Mouse (Mus musculus): ENCODE data around the gene Epha2. TPM values are rescaled to one million over a fixed set of nuclear protein-coding genes. Genes with fewer than 3 reads are reported as not detected.

Epha2 gene
- polyA plus RNA-seq, 1 experiment from 2014 or later, result 1.0 TPM

DNA sequence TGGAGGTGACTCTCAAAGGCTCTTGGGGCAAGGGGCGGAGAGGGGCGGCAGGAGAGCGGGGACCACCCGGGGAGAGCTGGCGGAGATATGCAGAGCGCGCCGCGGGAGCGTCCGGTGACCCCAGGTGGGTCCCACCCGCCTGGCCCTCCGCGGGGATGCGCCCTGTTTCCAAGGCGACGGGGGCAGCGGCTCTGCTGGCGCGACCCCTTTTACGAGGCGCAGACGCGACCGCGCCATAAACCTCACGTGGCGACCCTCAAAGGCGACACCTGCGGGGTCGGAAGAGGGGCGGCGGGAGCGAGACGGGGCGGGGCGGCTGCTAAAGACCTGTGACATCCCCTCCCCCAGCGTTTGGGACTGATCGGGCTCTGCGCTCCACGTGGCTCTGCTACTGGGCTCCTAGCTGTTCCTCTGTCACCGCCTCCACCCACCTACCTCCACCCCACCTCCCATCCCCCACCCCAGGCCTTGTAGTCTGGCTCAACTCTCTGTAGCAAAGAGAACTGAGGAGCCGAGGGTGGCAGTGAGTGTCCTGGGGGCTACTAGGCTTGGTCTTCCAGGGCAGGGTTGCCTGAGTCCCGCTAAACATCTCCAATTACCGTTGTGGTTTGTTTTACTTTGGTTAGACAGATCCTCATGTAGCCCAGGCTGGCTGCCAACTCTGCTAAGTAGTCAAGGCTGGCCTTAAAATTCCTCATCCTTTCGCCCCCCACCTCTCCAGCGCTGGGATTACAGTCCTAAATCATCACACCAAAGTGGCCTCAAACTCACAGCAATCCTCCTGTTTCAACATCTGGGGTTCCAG lies 9.3 kb upstream of the Epha2 start:
- Histone ChIP-seq H3K4me2 (ENCODE audit: low read length) (peak overlapping the region; percentile 87), H3K9me3 (replicated peaks; ENCODE audit: control insufficient read depth, low read length, poor library complexity, severe bottlenecking) (no peaks in the 10 kb centered on the region), H3K9ac (ENCODE audit: low read depth, low read length) (peak overlapping the region; percentile 55), H3K36me3 (ENCODE audit: control insufficient read depth, insufficient read depth, low read length) (no peaks in the 10 kb centered on the region), H3K4me3 (ENCODE audit: low read depth, low read length) (peak overlapping the region; percentile 43), H3K4me1 (ENCODE audit: control insufficient read depth, insufficient read depth, low read length) (peaks cover 24% of the 10 kb centered on the region), H3K27ac (ENCODE audit: low read length) (no peak overlapping the region), H3K27me3 (ENCODE audit: control insufficient read depth, insufficient read depth, low read depth, low read length) (peaks cover 14% of the 10 kb centered on the region)
- 2% methylated on average over 44 of the region's 47 CpGs for WGBS
- ATAC-seq, result peak; percentile 13; the same call in 1 of the 2 replicates

DNA sequence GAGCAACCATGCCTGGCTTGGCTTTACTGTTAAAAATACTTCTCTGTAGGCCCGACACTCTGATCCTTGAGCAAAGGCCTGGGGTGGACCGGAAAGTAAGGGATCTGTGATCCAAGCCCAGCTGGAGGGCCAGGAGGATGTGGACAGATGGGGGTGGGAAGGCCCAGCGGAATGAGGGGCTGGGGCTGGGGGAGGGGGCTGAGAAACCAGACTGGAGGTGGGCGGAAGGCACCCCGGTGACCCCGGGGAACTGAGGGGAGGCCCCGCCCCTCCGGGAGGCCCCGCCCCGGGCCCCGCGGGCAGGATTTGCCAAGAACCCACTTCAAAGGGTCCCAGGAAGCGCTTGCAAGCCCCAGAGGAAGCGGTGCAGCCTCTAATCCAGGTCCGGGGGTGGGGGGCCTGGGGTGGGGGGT lies 5.3 kb upstream of the Epha2 start:
- no peaks in the 10 kb centered on the region for H3K36me3 ChIP-seq (ENCODE audit: control insufficient read depth, insufficient read depth, low read length)
- H3K27ac ChIP-seq (ENCODE audit: low read length), result no peak overlapping the region
- no peak for ATAC-seq
- no peak overlapping the region for H3K4me3 ChIP-seq (ENCODE audit: low read depth, low read length)
- peak overlapping the region; percentile 19; the same call in 1 of the 2 replicates for H3K4me2 ChIP-seq (ENCODE audit: low read length)
- WGBS, result 4% methylated on average over 13 of the region's 15 CpGs
- peaks cover 6% of the 10 kb centered on the region for H3K27me3 ChIP-seq (ENCODE audit: control insufficient read depth, insufficient read depth, low read depth, low read length)
- peaks cover 17% of the 10 kb centered on the region for H3K4me1 ChIP-seq (ENCODE audit: control insufficient read depth, insufficient read depth, low read length)
- no peak overlapping the region for H3K9ac ChIP-seq (ENCODE audit: low read depth, low read length)
- no peaks in the 10 kb centered on the region for H3K9me3 ChIP-seq (replicated peaks; ENCODE audit: control insufficient read depth, low read length, poor library complexity, severe bottlenecking)

DNA sequence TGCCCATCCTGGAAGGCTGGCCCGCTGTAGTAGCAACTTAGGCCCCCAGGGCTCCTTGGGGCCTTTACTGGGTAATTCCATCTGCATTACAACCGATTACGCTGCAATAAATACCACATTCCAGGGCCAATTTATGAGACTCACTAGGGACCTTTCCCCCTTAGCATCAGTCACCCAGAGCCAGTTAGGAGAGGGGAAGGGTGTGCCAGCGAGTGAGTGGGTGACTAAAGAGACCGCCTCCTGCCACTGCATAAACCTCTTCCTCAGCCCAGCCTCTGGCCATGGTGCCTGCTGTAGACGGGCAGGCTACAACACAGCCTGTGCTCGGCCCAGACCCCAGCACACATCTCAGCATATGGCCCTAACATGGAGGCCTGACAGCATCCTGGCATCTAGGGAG lies 3.1 kb upstream of the Epha2 start:
- Histone ChIP-seq H3K27me3 (ENCODE audit: control insufficient read depth, insufficient read depth, low read depth, low read length) (peaks cover 12% of the 10 kb centered on the region), H3K36me3 (ENCODE audit: control insufficient read depth, insufficient read depth, low read length) (no peaks in the 10 kb centered on the region)
- 83% methylated on average over 7 of the region's 7 CpGs for WGBS

DNA sequence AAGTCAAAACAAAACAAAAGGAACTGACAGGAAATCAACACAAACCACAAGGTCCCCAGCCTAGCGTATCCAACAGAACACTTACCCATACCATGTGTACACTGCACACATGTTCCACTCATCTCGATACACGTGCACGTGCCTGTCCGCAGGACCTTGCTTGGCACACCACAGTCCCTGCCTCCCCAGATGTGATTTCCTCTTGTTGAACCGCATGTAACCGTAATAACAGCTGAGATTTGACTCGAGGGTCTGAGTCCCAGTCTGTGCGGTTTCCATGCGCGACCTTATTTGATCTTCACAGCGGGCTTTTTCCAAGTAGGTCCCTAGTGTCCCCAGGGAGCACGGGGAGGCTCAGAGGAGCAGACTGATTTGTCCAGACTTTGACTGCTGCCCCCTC lies 1.7 kb upstream of the Epha2 start:
- H3K4me3 ChIP-seq (ENCODE audit: low read depth, low read length), result no peak overlapping the region
- ATAC-seq, result no peak
- peaks cover 20% of the 10 kb centered on the region for H3K4me1 ChIP-seq (ENCODE audit: control insufficient read depth, insufficient read depth, low read length)
- no peaks in the 10 kb centered on the region for H3K9me3 ChIP-seq (replicated peaks; ENCODE audit: control insufficient read depth, low read length, poor library complexity, severe bottlenecking)
- no peak overlapping the region for H3K4me2 ChIP-seq (ENCODE audit: low read length)
- no peak overlapping the region for H3K27ac ChIP-seq (ENCODE audit: low read length)
- no peak overlapping the region for H3K9ac ChIP-seq (ENCODE audit: low read depth, low read length)
- H3K36me3 ChIP-seq (ENCODE audit: control insufficient read depth, insufficient read depth, low read length), result no peaks in the 10 kb centered on the region
- peaks cover 18% of the 10 kb centered on the region for H3K27me3 ChIP-seq (ENCODE audit: control insufficient read depth, insufficient read depth, low read depth, low read length)
- WGBS, result 65% methylated on average over 13 of the region's 13 CpGs

More for the DNA sequence above, 3.1 kb upstream of the Epha2 start:
- Histone ChIP-seq H3K9me3 (replicated peaks; ENCODE audit: control insufficient read depth, low read length, poor library complexity, severe bottlenecking) (no peaks in the 10 kb centered on the region), H3K4me1 (ENCODE audit: control insufficient read depth, insufficient read depth, low read length) (peaks cover 20% of the 10 kb centered on the region), H3K4me3 (ENCODE audit: low read depth, low read length) (no peak overlapping the region), H3K27ac (ENCODE audit: low read length) (no peak overlapping the region), H3K4me2 (ENCODE audit: low read length) (no peak overlapping the region), H3K9ac (ENCODE audit: low read depth, low read length) (no peak overlapping the region)
- ATAC-seq, result no peak

DNA sequence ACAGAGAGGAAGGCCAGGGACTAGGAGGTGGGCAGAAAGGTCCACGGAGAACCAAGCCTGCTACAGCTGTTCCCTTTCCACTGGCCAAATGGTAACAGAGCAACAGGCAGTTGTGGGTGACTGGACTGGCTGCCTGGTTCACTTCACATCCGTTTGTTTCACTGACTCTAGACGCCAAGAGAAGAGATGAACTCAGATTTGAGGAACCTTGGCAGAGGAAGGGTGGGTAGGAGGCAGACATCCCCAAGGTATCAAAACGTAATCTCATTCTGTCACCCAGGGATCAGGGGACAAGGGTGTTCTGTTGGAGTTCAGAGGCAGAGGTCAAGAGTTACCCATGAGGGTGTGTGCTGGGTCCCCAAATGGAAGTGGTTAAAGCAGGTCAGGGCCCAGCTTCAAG lies 844 bp upstream of the Epha2 start:
- H3K9ac ChIP-seq (ENCODE audit: low read depth, low read length), result no peak overlapping the region
- peaks cover 20% of the 10 kb centered on the region for H3K4me1 ChIP-seq (ENCODE audit: control insufficient read depth, insufficient read depth, low read length)
- H3K4me2 ChIP-seq (ENCODE audit: low read length), result no peak overlapping the region
- no peak overlapping the region for H3K4me3 ChIP-seq (ENCODE audit: low read depth, low read length)
- 70% methylated on average over 4 of the region's 4 CpGs for WGBS
- H3K27me3 ChIP-seq (ENCODE audit: control insufficient read depth, insufficient read depth, low read depth, low read length), result peaks cover 18% of the 10 kb centered on the region
- H3K9me3 ChIP-seq (replicated peaks; ENCODE audit: control insufficient read depth, low read length, poor library complexity, severe bottlenecking), result no peaks in the 10 kb centered on the region
- no peak overlapping the region for H3K27ac ChIP-seq (ENCODE audit: low read length)
- H3K36me3 ChIP-seq (ENCODE audit: control insufficient read depth, insufficient read depth, low read length), result no peaks in the 10 kb centered on the region
- no peak for ATAC-seq

DNA sequence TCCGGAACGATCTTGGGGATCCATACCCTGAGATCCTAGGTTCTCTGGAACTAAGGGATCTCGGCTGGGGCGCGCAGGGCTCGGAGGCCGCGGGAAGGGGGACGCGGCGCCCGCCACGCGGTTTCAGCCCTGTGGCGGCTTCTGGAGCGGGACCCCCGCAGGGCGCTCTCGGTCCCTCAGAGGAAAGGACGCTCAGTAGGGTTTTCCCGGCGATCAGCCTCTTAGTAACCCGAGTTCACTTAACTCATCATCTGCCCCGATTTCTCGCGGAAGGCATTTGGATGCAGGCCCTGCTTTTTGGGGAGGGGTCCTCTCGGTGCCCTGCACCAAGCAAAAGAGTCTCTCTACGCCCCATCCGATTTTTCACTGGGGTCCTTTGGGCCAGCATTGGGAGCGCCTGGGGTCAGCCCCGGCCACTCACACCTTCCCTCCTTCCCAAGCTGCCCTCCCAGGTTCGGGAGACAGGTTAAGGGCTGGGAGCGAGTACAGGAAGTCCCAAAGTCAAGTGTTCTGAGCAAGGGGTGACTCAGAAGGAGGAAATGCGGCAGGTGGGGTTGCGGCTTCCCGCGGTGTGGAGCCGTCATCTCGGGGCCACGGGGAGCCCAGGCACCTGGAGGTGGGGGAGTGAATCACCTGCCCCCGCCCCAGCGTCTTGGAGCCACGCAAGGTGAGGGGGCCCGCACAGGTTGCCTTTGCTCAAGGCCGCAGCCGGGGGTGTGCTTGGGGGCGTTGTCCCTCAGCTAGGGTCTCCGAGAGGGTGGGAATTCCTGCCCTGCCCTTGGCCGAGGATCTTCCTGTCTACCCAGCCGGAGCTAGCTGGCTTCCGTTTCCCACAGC lies 769 bp downstream of the Epha2 start:
- H3K36me3 ChIP-seq (ENCODE audit: control insufficient read depth, insufficient read depth, low read length), result no peaks in the 10 kb centered on the region
- 2% methylated on average over 49 of the region's 51 CpGs for WGBS

DNA sequence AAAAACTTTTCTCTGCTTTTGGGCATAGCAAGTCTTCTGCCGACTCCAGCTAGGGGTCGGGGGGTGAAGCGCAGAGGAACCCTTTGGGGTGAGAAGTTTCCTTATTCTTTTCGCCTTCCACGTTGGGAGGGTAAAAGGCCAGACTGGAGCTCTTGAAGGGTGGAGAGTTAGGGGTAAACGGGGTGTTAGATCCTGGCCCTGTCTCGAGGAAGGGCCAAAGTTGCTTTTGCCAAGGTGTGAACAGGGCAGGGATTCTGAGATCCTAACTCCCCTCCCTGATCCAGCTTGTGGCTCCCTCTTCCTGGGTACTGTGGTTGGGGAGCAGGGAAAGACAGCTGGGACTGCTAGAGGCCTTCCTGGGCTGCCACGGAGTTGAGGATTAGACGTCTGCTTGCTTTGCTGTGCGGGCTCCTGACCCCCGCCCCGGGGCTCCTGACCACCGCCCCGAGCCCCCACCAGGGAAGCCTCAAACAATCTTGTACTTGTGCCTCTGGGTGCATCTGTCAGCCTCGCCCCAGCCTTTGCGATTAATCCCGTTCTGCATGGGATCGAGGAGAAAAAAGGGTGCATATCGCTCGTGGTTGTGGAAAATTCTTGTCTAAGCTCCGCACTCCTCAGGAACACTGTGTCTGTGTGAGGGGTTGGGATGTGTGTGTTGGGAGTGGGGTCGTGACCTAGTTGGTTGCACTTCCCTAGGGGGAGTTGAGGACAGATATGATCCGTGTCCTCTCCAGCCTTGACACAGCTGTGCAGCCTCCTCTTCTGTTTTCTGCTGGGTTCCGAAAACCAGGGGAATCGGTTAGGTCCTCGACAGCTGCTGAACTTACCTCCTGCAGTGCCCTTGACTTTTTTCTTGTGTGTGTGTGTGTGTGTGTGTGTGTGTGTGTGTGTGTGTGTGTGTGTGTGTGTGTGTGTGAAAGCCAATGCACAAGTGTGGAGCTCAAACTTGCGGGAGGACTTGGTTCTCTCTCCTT lies 1.7 kb downstream of the Epha2 start:
- WGBS, result 6% methylated on average over 27 of the region's 27 CpGs
- no peaks in the 10 kb centered on the region for H3K9me3 ChIP-seq (replicated peaks; ENCODE audit: control insufficient read depth, low read length, poor library complexity, severe bottlenecking)
- peak overlapping the region; percentile 74 for H3K4me3 ChIP-seq (ENCODE audit: low read depth, low read length)
- H3K36me3 ChIP-seq (ENCODE audit: control insufficient read depth, insufficient read depth, low read length), result no peaks in the 10 kb centered on the region
- H3K4me1 ChIP-seq (ENCODE audit: control insufficient read depth, insufficient read depth, low read length), result peaks cover 13% of the 10 kb centered on the region
- ATAC-seq, result no peak
- H3K27me3 ChIP-seq (ENCODE audit: control insufficient read depth, insufficient read depth, low read depth, low read length), result peaks cover 18% of the 10 kb centered on the region
- peak overlapping the region; percentile 63 for H3K9ac ChIP-seq (ENCODE audit: low read depth, low read length)
- no peak overlapping the region for H3K27ac ChIP-seq (ENCODE audit: low read length)
- peak overlapping the region; percentile 99 for H3K4me2 ChIP-seq (ENCODE audit: low read length)

More for the DNA sequence above, 769 bp downstream of the Epha2 start:
- Histone ChIP-seq H3K27me3 (ENCODE audit: control insufficient read depth, insufficient read depth, low read depth, low read length) (peaks cover 18% of the 10 kb centered on the region), H3K27ac (ENCODE audit: low read length) (no peak overlapping the region), H3K4me3 (ENCODE audit: low read depth, low read length) (peak overlapping the region; percentile 74), H3K4me1 (ENCODE audit: control insufficient read depth, insufficient read depth, low read length) (peaks cover 13% of the 10 kb centered on the region), H3K9me3 (replicated peaks; ENCODE audit: control insufficient read depth, low read length, poor library complexity, severe bottlenecking) (no peaks in the 10 kb centered on the region), H3K9ac (ENCODE audit: low read depth, low read length) (peak overlapping the region; percentile 63), H3K4me2 (ENCODE audit: low read length) (peak overlapping the region; percentile 99)
- no peak for ATAC-seq

DNA sequence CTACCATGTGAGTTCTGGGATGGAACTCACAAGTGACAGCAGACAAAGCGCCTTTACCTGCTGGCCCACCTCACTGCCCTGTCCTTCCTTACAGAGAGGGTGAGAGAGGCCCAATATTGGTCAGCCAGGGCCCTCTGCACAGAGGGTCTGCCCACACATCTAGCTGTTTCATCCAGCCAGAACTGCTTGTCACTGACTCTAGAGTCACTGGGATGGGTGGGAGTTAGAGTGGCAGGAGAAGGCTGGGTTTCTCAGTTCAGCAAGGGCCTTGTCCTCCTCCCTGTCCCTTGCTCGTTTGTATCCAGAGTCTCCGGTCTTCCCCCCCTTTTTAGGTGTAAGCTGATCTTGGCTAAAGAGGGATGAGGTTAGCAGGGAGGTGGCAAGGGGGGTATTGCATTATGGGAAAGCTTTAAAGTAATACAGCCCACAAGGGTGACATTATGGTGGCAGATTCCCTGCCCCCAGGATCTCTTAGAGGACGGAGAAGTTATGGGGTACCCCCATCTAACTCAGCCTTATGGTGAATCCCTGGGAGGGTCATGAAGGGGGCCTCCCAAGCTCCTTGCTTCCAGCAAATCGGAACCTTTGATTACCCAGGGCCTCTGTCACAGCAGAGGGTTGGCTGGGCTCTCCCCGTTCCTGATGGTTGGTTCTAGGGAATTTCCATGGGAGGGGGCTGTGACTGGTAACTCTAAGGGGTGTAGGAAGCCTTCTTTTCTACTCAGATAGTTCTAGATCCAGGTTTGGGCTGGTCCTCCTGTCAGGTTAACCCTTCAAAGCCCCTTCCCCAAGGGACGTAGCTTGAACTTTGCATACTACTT lies 2.6 kb downstream of the Epha2 start:
- WGBS, result 54% methylated on average over 7 of the region's 7 CpGs
- no peak overlapping the region for H3K4me2 ChIP-seq (ENCODE audit: low read length)
- ATAC-seq, result no peak
- H3K4me1 ChIP-seq (ENCODE audit: control insufficient read depth, insufficient read depth, low read length), result peaks cover 13% of the 10 kb centered on the region
- no peak overlapping the region for H3K9ac ChIP-seq (ENCODE audit: low read depth, low read length)
- H3K4me3 ChIP-seq (ENCODE audit: low read depth, low read length), result no peak overlapping the region
- peaks cover 18% of the 10 kb centered on the region for H3K27me3 ChIP-seq (ENCODE audit: control insufficient read depth, insufficient read depth, low read depth, low read length)
- no peaks in the 10 kb centered on the region for H3K9me3 ChIP-seq (replicated peaks; ENCODE audit: control insufficient read depth, low read length, poor library complexity, severe bottlenecking)
- H3K27ac ChIP-seq (ENCODE audit: low read length), result no peak overlapping the region
- no peaks in the 10 kb centered on the region for H3K36me3 ChIP-seq (ENCODE audit: control insufficient read depth, insufficient read depth, low read length)
